Mouse (Mus musculus): ENCODE data around the gene Galk1.

- TF ChIP-seq CTCF (IDR thresholded peaks at IDR 0.05 in 2 of 3, conservative IDR thresholded peaks at IDR 0.05 in 1 of 3; ENCODE audit: control insufficient read depth in 1 of 3, insufficient read depth in 1 of 3, low read depth in 2 of 3, low read length in 3 of 3, poor library complexity in 1 of 3, severe bottlenecking in 1 of 3) (peak; percentile 58 to 88 (median 63)), POLR2A (IDR thresholded peaks at IDR 0.05; ENCODE audit: control insufficient read depth in 1 of 2, insufficient read depth in 1 of 2, low read depth in 1 of 2, low read length in 2 of 2, poor library complexity in 1 of 2) (no peak), GATA1 (IDR thresholded peaks at IDR 0.05; ENCODE audit: low read depth, low read length) (no peak), UBTF (IDR thresholded peaks at IDR 0.05; ENCODE audit: borderline replicate concordance, insufficient read depth, low read depth, low read length) (peak; percentile 87; the same call in 1 of the 2 replicates)
Observed at GRCm38 (mm10) chr11:116023771-116024355, 11.3 kb upstream of the Galk1 start.
